Mouse (Mus musculus): ENCODE measurements around the gene Muc5ac.

DNA sequence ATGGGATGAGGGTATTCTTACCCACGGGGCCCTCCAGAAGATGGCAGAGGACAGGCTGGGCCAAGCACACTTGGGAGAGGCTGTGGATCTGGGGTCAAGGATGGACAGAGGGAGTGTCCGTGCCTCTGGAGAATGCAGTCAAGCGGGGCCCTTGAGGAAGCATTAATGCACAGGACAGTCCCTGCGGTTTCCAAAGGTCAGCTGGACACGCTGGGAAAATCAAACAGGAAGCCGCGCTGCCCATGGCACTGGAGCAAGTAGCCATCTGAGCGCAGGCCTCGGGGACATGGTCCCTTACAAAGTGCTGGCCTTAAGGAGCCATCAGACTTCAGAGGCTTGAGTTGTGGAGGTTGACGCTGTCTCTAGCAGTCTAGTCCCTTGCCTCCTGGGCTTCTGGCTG is 51.6 kb downstream of the Muc5ac start:
- no peak for TF ChIP-seq CTCF (conservative IDR thresholded peaks at IDR 0.05; ENCODE audit: low read length)
- no peak for TF ChIP-seq POU5F1 (IDR thresholded peaks at IDR 0.05; ENCODE audit: borderline replicate concordance, low read length)
